Mouse (Mus musculus) kidney, embryonic 15.5 days (tissue): ENCODE results near the gene H2al1m. TPM values are rescaled to one million over a fixed set of nuclear protein-coding genes. Genes with fewer than 3 reads are reported as not detected.
"Not testable (repeated sequence)": the region's sequence is repeated elsewhere in the genome, so short reads cannot be mapped to it uniquely, and the experiment has no call there.

Experiments used
- ATAC-seq: fragments of 200-750 bp; cut with Nextera tagmentation; replicated peaks from 2 replicates; pipeline ENCODE4 v1.8.0; 2017; ENCODE audit warnings: moderate TSS enrichment; ENCODE audit not compliant: low FRiP score
- H3K27ac ChIP-seq: fragments of 300-500 bp; sonication (generic); 2 replicates; pipeline ENCODE4 v1.5.1; 2015; ENCODE audit warnings: mild to moderate bottlenecking, inconsistent platforms
- H3K27me3 ChIP-seq: fragments of 300-500 bp; sonication (generic); 2 replicates; pipeline ENCODE4 v1.6.1; 2015; ENCODE audit warnings: inconsistent platforms
- H3K36me3 ChIP-seq: fragments of 300-500 bp; sonication (generic); 2 replicates; pipeline ENCODE4 v1.6.1; 2015; ENCODE audit warnings: inconsistent platforms
- H3K4me1 ChIP-seq: fragments of 300-500 bp; sonication (generic); 2 replicates; pipeline ENCODE4 v1.6.1; 2015; ENCODE audit warnings: inconsistent platforms
- H3K4me2 ChIP-seq: fragments of 300-500 bp; sonication (generic); 2 replicates; pipeline ENCODE4 v1.6.1; 2015; ENCODE audit warnings: moderate library complexity, mild to moderate bottlenecking, inconsistent platforms
- H3K4me3 ChIP-seq: fragments of 300-500 bp; sonication (generic); replicated peaks from 2 replicates; pipeline ENCODE4 v1.5.1; 2015; ENCODE audit warnings: mild to moderate bottlenecking, inconsistent platforms
- H3K9ac ChIP-seq: fragments of 300-500 bp; sonication (generic); 2 replicates; pipeline ENCODE4 v1.6.1; 2015; ENCODE audit warnings: mild to moderate bottlenecking, inconsistent platforms
- H3K9me3 ChIP-seq: fragments of 300-500 bp; sonication (generic); replicated peaks from 2 replicates; pipeline ENCODE4 v1.6.1; 2016; ENCODE audit warnings: inconsistent platforms
- WGBS: fragments of 180-500 bp; shearing (Covaris S2); methylation state at CpG from one replicate; pipeline ENCODE4 v1.1.7; 2015; ENCODE audit warnings: mixed read lengths; 5-methylcytosine and 5-hydroxymethylcytosine counted together
- polyA plus RNA-seq: library from polyadenylated mRNA; unstranded; fragments of >200 nt; fragmentation: Nextera tagmentation; extraction: Ambion mirVana; gene quantifications from 2 replicates; pipeline ENCODE4 v1.2.1, GENCODE M21; 2015

Gene H2al1m
- polyA plus RNA-seq, 1 experiment from 2014 or later, result not detected

- Histone ChIP-seq H3K4me3 (peak within 1 kb of the TSS; percentile 59), H3K4me2 (peak within 1 kb of the TSS; percentile 61), H3K36me3 (no peaks in the 10 kb centered on the region), H3K4me1 (no peaks in the 10 kb centered on the region), H3K27me3 (no peaks in the 10 kb centered on the region), H3K9me3 (no peaks in the 10 kb centered on the region), H3K27ac (no peak within 1 kb of the TSS), H3K9ac (peak within 1 kb of the TSS; percentile 51)
- peak; percentile 94 for ATAC-seq
- WGBS, result 12% methylated on average over 71 of the region's 94 CpGs
Observed at GRCm38 (mm10) chrX:9272460-9273361, 10.9 kb upstream of the H2al1m start, which contains the start of gene Xk. TSS of gene Xk (plus strand) at chrX:9272756.

GRCm38 (mm10) chrX:9273377-9274002 is 10.1 kb upstream of the H2al1m start:
- peak overlapping the region; percentile 59 for H3K4me3 ChIP-seq
- H3K27ac ChIP-seq, result no peak overlapping the region
- H3K9ac ChIP-seq, result no peak overlapping the region
- no peaks in the 10 kb centered on the region for H3K4me1 ChIP-seq
- H3K36me3 ChIP-seq, result no peaks in the 10 kb centered on the region
- WGBS, result 66% methylated on average over 12 of the region's 12 CpGs
- no peaks in the 10 kb centered on the region for H3K27me3 ChIP-seq
- no peaks in the 10 kb centered on the region for H3K9me3 ChIP-seq
- no peak for ATAC-seq
- H3K4me2 ChIP-seq, result peak overlapping the region; percentile 61

DNA sequence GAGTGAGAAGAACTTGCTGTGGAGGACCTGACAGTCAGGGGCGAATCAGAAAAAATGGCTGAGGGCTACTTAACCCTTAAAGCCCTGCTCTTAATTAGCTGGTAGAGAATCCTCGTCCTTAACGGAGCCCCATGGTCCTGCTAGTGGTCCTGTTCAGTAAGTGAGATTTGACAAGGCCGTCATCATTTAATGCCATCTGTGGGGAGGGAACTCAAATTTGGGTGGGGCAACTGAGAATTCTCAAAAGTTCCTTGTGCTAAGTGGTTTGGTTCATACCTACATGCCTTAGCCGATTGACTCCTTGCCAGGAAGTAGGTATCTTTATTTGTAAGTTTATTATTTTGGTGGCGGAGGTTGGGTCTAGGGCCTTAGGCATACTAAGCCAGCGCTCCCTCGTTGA is 9.2 kb upstream of the H2al1m start:
- Histone ChIP-seq H3K9me3 (no peaks in the 10 kb centered on the region), H3K36me3 (no peaks in the 10 kb centered on the region), H3K4me2 (no peak overlapping the region), H3K4me3 (no peak overlapping the region), H3K4me1 (no peaks in the 10 kb centered on the region), H3K9ac (no peak overlapping the region), H3K27ac (no peak overlapping the region), H3K27me3 (no peaks in the 10 kb centered on the region)
- 80% methylated on average over 8 of the region's 8 CpGs for WGBS
- ATAC-seq, result no peak

- H3K4me2 ChIP-seq, ATAC-seq, H3K9ac ChIP-seq, H3K4me3 ChIP-seq, H3K27ac ChIP-seq, H3K4me1 ChIP-seq, H3K36me3 ChIP-seq, H3K27me3 ChIP-seq, H3K9me3 ChIP-seq: not testable (repeated sequence)
- 85% methylated on average over 4 of the region's 4 CpGs for WGBS
Observed at GRCm38 (mm10) chrX:9293140-9293829, 9.7 kb downstream of the H2al1m start.

- 88% methylated on average over 5 of the region's 5 CpGs for WGBS
- Histone ChIP-seq H3K27ac (no peak overlapping the region), H3K4me2 (no peak overlapping the region), H3K9ac (no peak overlapping the region), H3K4me3 (no peak overlapping the region), H3K4me1 (no peaks in the 10 kb centered on the region), H3K27me3 (no peaks in the 10 kb centered on the region), H3K36me3 (no peaks in the 10 kb centered on the region), H3K9me3 (no peaks in the 10 kb centered on the region)
- peak; percentile 64; the same call in 1 of the 2 replicates for ATAC-seq
Observed at GRCm38 (mm10) chrX:9298413-9298864, 14.9 kb downstream of the H2al1m start.

GRCm38 (mm10) chrX:9302791-9303190 is 19.2 kb downstream of the H2al1m start:
- Histone ChIP-seq H3K9me3 (no peaks in the 10 kb centered on the region), H3K27ac (no peak overlapping the region), H3K4me2 (no peak overlapping the region), H3K36me3 (no peaks in the 10 kb centered on the region), H3K4me1 (no peaks in the 10 kb centered on the region), H3K9ac (no peak overlapping the region), H3K4me3 (no peak overlapping the region), H3K27me3 (no peaks in the 10 kb centered on the region)
- 78% methylated on average over 5 of the region's 5 CpGs for WGBS
- no peak for ATAC-seq

DNA sequence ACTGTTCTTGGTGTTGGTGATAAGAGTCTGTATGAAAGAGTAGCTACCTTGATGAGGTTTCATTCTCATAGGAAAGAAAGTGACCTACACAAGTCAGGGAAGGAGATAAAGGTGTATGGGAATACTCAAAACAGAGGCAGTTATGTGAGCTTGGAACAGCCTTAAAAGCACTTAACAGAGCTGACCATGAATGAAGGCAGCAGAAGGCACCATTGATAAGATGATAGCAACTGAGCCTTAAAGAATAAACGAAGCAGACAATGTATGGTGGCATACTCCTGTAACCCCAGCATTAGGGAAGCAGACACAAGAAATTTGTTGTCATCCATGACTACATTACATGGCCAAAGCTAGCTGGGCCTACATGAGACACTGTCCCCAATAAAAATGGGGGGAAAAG is 19.9 kb downstream of the H2al1m start:
- no peaks in the 10 kb centered on the region for H3K36me3 ChIP-seq
- no peaks in the 10 kb centered on the region for H3K9me3 ChIP-seq
- H3K4me2 ChIP-seq, result no peak overlapping the region
- no peaks in the 10 kb centered on the region for H3K4me1 ChIP-seq
- H3K27me3 ChIP-seq, result no peaks in the 10 kb centered on the region
- H3K4me3 ChIP-seq, result no peak overlapping the region
- H3K9ac ChIP-seq, result no peak overlapping the region
- H3K27ac ChIP-seq, result no peak overlapping the region
- 78% methylated on average over 1 of the region's 1 CpGs for WGBS
- no peak for ATAC-seq

DNA sequence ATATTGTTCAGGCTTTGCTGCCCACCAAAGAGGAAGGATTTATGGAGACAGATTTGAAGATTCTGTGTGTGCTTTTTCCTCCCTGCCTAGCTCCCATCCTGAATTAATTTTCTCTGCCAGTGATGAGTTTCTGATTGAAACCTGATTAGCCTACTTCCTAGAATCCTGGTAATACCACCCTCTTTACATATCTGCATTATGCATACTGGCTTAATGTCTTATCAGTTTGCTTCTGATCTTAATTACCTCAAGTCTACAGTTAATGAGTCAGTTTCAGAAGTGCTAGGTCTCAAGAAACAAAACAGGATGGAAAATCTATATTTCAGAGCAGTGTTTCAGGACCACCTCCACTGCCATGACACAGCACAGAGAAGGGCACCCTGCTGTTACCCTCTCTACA is 32.9 kb downstream of the H2al1m start:
- not testable (repeated sequence) for H3K9ac ChIP-seq, H3K4me1 ChIP-seq, H3K4me2 ChIP-seq, H3K9me3 ChIP-seq, H3K27me3 ChIP-seq, H3K36me3 ChIP-seq, H3K4me3 ChIP-seq, ATAC-seq, H3K27ac ChIP-seq

DNA sequence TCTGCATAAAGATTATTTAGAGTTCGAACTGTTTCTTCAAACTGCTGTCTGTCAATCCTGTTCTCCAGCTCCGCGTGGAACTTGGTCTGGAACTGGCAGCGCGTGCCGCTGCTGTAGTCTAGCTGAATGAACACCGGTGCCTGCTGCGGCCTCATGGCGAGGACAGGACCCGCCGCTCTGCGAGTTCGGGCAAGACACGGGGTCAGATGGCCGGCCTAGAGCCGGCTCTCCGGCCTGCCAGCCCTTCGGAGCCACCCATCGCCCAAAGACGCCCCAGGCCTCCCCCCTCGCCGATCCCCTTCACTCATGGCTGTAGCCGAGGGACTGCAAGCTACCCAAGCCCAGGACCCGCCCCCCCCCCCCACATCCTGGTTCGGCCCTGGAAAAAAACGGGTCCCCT is 44.4 kb downstream of the H2al1m start:
- not testable (repeated sequence) for H3K27ac ChIP-seq, H3K4me1 ChIP-seq, H3K9me3 ChIP-seq, H3K4me2 ChIP-seq, ATAC-seq, H3K9ac ChIP-seq, H3K36me3 ChIP-seq, H3K27me3 ChIP-seq, H3K4me3 ChIP-seq
- 94% methylated on average over 26 of the region's 26 CpGs for WGBS

DNA sequence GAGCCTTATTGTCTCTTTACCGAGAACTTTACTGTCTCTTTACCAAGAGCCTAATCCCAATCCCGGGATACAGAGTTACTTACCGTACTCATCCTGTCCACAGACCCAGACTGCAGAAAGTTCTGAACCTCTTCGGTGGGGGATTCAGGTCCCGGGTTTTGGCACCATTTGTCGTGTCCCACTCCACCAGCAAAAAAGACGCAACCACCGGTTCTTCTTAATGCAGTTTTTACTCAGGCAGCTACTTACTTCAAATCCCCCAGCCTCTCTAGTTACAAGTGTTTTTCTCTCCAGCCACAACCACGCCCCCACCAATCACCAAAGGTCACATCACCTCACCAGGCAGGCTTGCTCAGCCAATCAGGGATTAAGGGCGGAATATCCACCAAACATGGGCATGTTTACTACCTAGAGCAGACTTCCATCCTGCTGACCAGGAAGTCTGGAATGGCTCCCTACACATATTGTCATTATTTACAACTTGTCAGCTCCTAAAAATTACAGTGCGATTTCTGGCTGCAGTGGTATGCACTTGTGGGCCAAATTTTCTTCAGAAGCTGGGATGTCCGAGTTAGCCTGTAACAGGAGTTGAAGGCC is 48.9 kb downstream of the H2al1m start:
- H3K4me2 ChIP-seq, H3K9me3 ChIP-seq, H3K27me3 ChIP-seq, H3K4me3 ChIP-seq, H3K36me3 ChIP-seq, H3K27ac ChIP-seq, H3K9ac ChIP-seq, H3K4me1 ChIP-seq, ATAC-seq: not testable (repeated sequence)
- 81% methylated on average over 12 of the region's 12 CpGs for WGBS

DNA sequence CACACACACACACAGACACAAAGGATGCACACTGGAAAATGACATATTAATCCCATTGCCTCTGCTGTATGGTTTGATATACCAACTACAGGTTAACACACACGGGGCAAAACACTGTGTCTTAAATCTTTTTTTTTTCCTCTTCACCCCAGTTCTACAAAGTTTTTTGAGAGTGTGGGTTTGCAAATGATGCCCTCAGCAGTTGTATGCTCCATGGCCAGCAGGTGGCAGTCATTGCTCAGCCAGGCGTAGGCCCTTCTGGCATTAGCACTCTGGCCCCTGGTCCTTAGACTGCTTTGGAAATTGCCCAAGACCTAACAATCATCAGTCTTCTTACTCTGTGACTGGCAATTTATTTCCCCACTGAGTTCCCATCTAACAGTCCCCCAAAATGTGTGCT is 49.5 kb downstream of the H2al1m start:
- ATAC-seq, H3K36me3 ChIP-seq, H3K9ac ChIP-seq, H3K27me3 ChIP-seq, H3K4me2 ChIP-seq, H3K4me3 ChIP-seq, H3K4me1 ChIP-seq, H3K27ac ChIP-seq, H3K9me3 ChIP-seq: not testable (repeated sequence)
- WGBS, result 44% methylated on average over 2 of the region's 2 CpGs
